Mouse (Mus musculus): ENCODE results near the gene Ccdc81.

GRCm38 (mm10) chr7:89891856-89892255 lies 11.6 kb downstream of the Ccdc81 start:
- TF ChIP-seq CTCF (IDR thresholded peaks at IDR 0.05; ENCODE audit: extremely low read depth, insufficient read depth, insufficient read length, insufficient replicate concordance) = no peak
- TF ChIP-seq POLR2A (IDR thresholded peaks at IDR 0.05; ENCODE audit: low read depth, low read length) = no peak
